In genomic region chr1:90374517-90374916, GRCm38 (mm10) we compare ENCODE assay signal across 17 mouse cellular contexts.
DNase-seq lines count a peak whose midpoint lies in the region; ATAC-seq and TF ChIP-seq lines count a peak whose summit lies in the region.
"Had no signal": no experiment of that assay in that cellular context is flagged by ENCODE, and none has a peak within 500 bp of the region (broad histone marks: within the 10 kb centered on the region; RNA-seq: fewer than 3 reads in every experiment).

No protein-coding gene starts in this region.

- 71% methylated on average over 12 of the region's 12 CpGs for WGBS in hindbrain, embryonic 13.5 days
- WGBS in hindbrain, embryonic 12.5 days: 81% methylated on average over 12 of the region's 12 CpGs
- WGBS in embryonic facial prominence, embryonic 11.5 days: 77% methylated on average over 12 of the region's 12 CpGs
- WGBS in midbrain, embryonic 15.5 days: 64% methylated on average over 12 of the region's 12 CpGs

- no peak for TF ChIP-seq CTCF in gastrocnemius, adult 2 months (IDR thresholded peaks at IDR 0.05)

- DNase-seq in embryonic facial prominence, embryonic 11.5 days (ENCODE audit: low spot score): peak; percentile 26
- DNase-seq in forelimb bud, embryonic 11.5 days (ENCODE audit: low read depth, low spot score): peak; percentile 70
- no peak for DNase-seq in frontal cortex, postnatal 10 days (ENCODE audit: low spot score in 2 of 2)
- no peak for DNase-seq in gastrocnemius, adult 2 months
- DNase-seq in spleen, postnatal 10 days (ENCODE audit: low spot score in 2 of 2): no peak
- DNase-seq: B cell, adult 2 months; cerebellum, adult 11-12 months; heart, postnatal 10 days; liver, embryonic 13.5 days; right cerebral cortex, postnatal 14 days; thymus, postnatal 36 days had no signal

- no peak for ATAC-seq in hindbrain, embryonic 13.5 days (ENCODE audit: low FRiP score)
- ATAC-seq in hindbrain, embryonic 12.5 days (ENCODE audit: low FRiP score): no peak
- ATAC-seq in embryonic facial prominence, embryonic 11.5 days (replicated peaks; ENCODE audit: insufficient number of reproducible peaks, low FRiP score, low TSS enrichment, low read depth): no peak
- ATAC-seq in midbrain, embryonic 15.5 days (replicated peaks): peak; percentile 66
- ATAC-seq: inflammation-experienced regulatory T-cells, adult 6 months had no signal

- no peak overlapping the region for H3K9ac ChIP-seq in hindbrain, embryonic 13.5 days
- no peak overlapping the region for H3K9ac ChIP-seq in hindbrain, embryonic 12.5 days
- no peak overlapping the region for H3K9ac ChIP-seq in embryonic facial prominence, embryonic 11.5 days (replicated peaks; ENCODE audit: low read length)
- no peak overlapping the region for H3K9ac ChIP-seq in midbrain, embryonic 15.5 days
- H3K9ac ChIP-seq: liver, embryonic 13.5 days had no signal

- H3K4me2 ChIP-seq in hindbrain, embryonic 13.5 days: no peak overlapping the region
- no peak overlapping the region for H3K4me2 ChIP-seq in hindbrain, embryonic 12.5 days (replicated peaks)
- H3K4me2 ChIP-seq in embryonic facial prominence, embryonic 11.5 days (ENCODE audit: low read depth, low read length): no peak overlapping the region
- H3K4me2 ChIP-seq in midbrain, embryonic 15.5 days: no peak overlapping the region
- H3K4me2 ChIP-seq: liver, embryonic 13.5 days had no signal

- H3K4me3 ChIP-seq in hindbrain, embryonic 13.5 days: no peak overlapping the region
- H3K4me3 ChIP-seq in hindbrain, embryonic 12.5 days: no peak overlapping the region
- H3K4me3 ChIP-seq in embryonic facial prominence, embryonic 11.5 days (ENCODE audit: low read depth, low read length): no peak overlapping the region
- no peak overlapping the region for H3K4me3 ChIP-seq in midbrain, embryonic 15.5 days
- no peak overlapping the region for H3K4me3 ChIP-seq in gastrocnemius, adult 2 months
- H3K4me3 ChIP-seq: erythroblast, embryonic 14.5 days; liver, embryonic 13.5 days had no signal

- H3K36me3 ChIP-seq in hindbrain, embryonic 13.5 days: no peaks in the 10 kb centered on the region
- no peaks in the 10 kb centered on the region for H3K36me3 ChIP-seq in hindbrain, embryonic 12.5 days
- H3K36me3 ChIP-seq in embryonic facial prominence, embryonic 11.5 days (replicated peaks; ENCODE audit: control insufficient read depth, insufficient read depth, low read depth, low read length): no peaks in the 10 kb centered on the region
- no peaks in the 10 kb centered on the region for H3K36me3 ChIP-seq in midbrain, embryonic 15.5 days (replicated peaks)
- H3K36me3 ChIP-seq: liver, embryonic 13.5 days had no signal

- H3K4me1 ChIP-seq in hindbrain, embryonic 13.5 days (replicated peaks): peaks cover 6% of the 10 kb centered on the region; the same call in 1 of the 2 replicates
- no peaks in the 10 kb centered on the region for H3K4me1 ChIP-seq in hindbrain, embryonic 12.5 days
- H3K4me1 ChIP-seq in embryonic facial prominence, embryonic 11.5 days (ENCODE audit: control insufficient read depth, insufficient read depth, low read length): no peaks in the 10 kb centered on the region; the same call in 1 of the 2 replicates
- H3K4me1 ChIP-seq in midbrain, embryonic 15.5 days: peaks cover 5% of the 10 kb centered on the region; the same call in 1 of the 2 replicates
- H3K4me1 ChIP-seq: liver, embryonic 13.5 days had no signal

- peak overlapping the region; percentile 72 for H3K27ac ChIP-seq in hindbrain, embryonic 13.5 days
- no peak overlapping the region for H3K27ac ChIP-seq in hindbrain, embryonic 12.5 days
- H3K27ac ChIP-seq in embryonic facial prominence, embryonic 11.5 days (replicated peaks; ENCODE audit: low read depth, low read length): no peak overlapping the region
- peak overlapping the region; percentile 54; the same call in 1 of the 2 replicates for H3K27ac ChIP-seq in midbrain, embryonic 15.5 days
- no peak overlapping the region for H3K27ac ChIP-seq in gastrocnemius, adult 2 months
- H3K27ac ChIP-seq: kidney, postnatal 0 days; liver, embryonic 13.5 days had no signal

- no peaks in the 10 kb centered on the region for H3K27me3 ChIP-seq in hindbrain, embryonic 13.5 days
- H3K27me3 ChIP-seq in hindbrain, embryonic 12.5 days: no peaks in the 10 kb centered on the region
- no peaks in the 10 kb centered on the region for H3K27me3 ChIP-seq in embryonic facial prominence, embryonic 11.5 days (ENCODE audit: control insufficient read depth, insufficient read depth, low read length)
- H3K27me3 ChIP-seq in midbrain, embryonic 15.5 days (replicated peaks): no peaks in the 10 kb centered on the region
- H3K27me3 ChIP-seq: liver, embryonic 13.5 days had no signal

- no peaks in the 10 kb centered on the region for H3K9me3 ChIP-seq in hindbrain, embryonic 13.5 days
- no peaks in the 10 kb centered on the region for H3K9me3 ChIP-seq in hindbrain, embryonic 12.5 days (replicated peaks)
- H3K9me3 ChIP-seq in embryonic facial prominence, embryonic 11.5 days (replicated peaks; ENCODE audit: control insufficient read depth, low read length): no peaks in the 10 kb centered on the region
- H3K9me3 ChIP-seq in midbrain, embryonic 15.5 days: no peaks in the 10 kb centered on the region
- H3K9me3 ChIP-seq: liver, embryonic 13.5 days had no signal

- intact Hi-C loops in gastrocnemius, adult 2 months (cut with DNase I): no loop called here

Comparison
In these comparisons a context has a peak if more than half of its experiments do, and no peak if none do; other contexts are left out.
1. H3K27ac ChIP-seq: peak in hindbrain, embryonic 13.5 days (single experiment) and midbrain, embryonic 15.5 days (single experiment); none in hindbrain, embryonic 12.5 days (single experiment), embryonic facial prominence, embryonic 11.5 days (single experiment) and gastrocnemius, adult 2 months (single experiment).
2. DNase-seq: peak in embryonic facial prominence, embryonic 11.5 days (single experiment) and forelimb bud, embryonic 11.5 days (single experiment); none in frontal cortex, postnatal 10 days (0 of 2), gastrocnemius, adult 2 months (single experiment) and spleen, postnatal 10 days (0 of 2).